Mouse (Mus musculus) spleen, adult 2 months (tissue): ENCODE results near the gene Gm2696.

Source experiments
- CTCF ChIP-seq: fragments of 200-500 bp; IDR thresholded peaks from 2 replicates; pipeline ENCODE4 v1.5.1; 2011; ENCODE audit warnings: mild to moderate bottlenecking, inconsistent platforms; ENCODE audit not compliant: insufficient read depth, insufficient read length, insufficient replicate concordance; ENCODE audit errors: extremely low read depth
- POLR2A ChIP-seq: fragments of 200-500 bp; IDR thresholded peaks from 2 replicates; pipeline ENCODE4 v1.6.1; 2011; ENCODE audit warnings: low read depth, low read length, inconsistent platforms

- TF ChIP-seq CTCF (no peak), POLR2A (no peak)
Measured at GRCm38 (mm10) chr10:77826951-77827350, 12.5 kb downstream of the Gm2696 start, which contains the start of gene Krtap10-4.
